Mouse (Mus musculus) embryonic facial prominence, embryonic 10.5 days (tissue): ENCODE results near the gene Rxfp4. TPM values are rescaled to one million over a fixed set of nuclear protein-coding genes. Genes with fewer than 3 reads are reported as not detected.

Experiments used
- DNase-seq: peaks from one replicate; pipeline ENCODE4 v3.0.0-alpha.2; 2017; ENCODE audit warnings: low spot score
- H3K27ac ChIP-seq: fragments of 300-500 bp; sonication (generic); replicated peaks from 2 replicates; pipeline ENCODE4 v1.5.1; 2016; ENCODE audit warnings: mild to moderate bottlenecking
- H3K27me3 ChIP-seq: fragments of 300-500 bp; sonication (generic); replicated peaks from 2 replicates; pipeline ENCODE4 v1.6.1; 2016; ENCODE audit warnings: low read depth, mild to moderate bottlenecking; ENCODE audit not compliant: poor library complexity, severe bottlenecking
- H3K36me3 ChIP-seq: fragments of 300-500 bp; sonication (generic); replicated peaks from 2 replicates; pipeline ENCODE4 v1.6.1; 2016; ENCODE audit warnings: mild to moderate bottlenecking, moderate library complexity
- H3K4me1 ChIP-seq: fragments of 300-500 bp; sonication (generic); 2 replicates; pipeline ENCODE4 v1.6.1; 2016
- H3K4me3 ChIP-seq: fragments of 300-500 bp; sonication (generic); 2 replicates; pipeline ENCODE4 v1.5.1; 2016; ENCODE audit warnings: mild to moderate bottlenecking, moderate library complexity
- H3K9me3 ChIP-seq: fragments of 300-500 bp; sonication (generic); 2 replicates; pipeline ENCODE4 v1.6.1; 2016; ENCODE audit warnings: mild to moderate bottlenecking
- WGBS: fragments of 180-500 bp; shearing (Covaris S2); methylation state at CpG from one replicate; pipeline ENCODE4 v1.1.7; 2016; 5-methylcytosine and 5-hydroxymethylcytosine counted together
- polyA plus RNA-seq: library from polyadenylated mRNA; unstranded; fragments of >200 nt; fragmentation: Nextera tagmentation; extraction: Ambion mirVana; gene quantifications from 2 replicates; pipeline ENCODE4 v1.2.1, GENCODE M21; 2016

Gene Rxfp4
- polyA plus RNA-seq, 1 experiment from 2014 or later: not detected

GRCm38 (mm10) chr3:88649186-88649585 is 3.8 kb downstream of the Rxfp4 start:
- Histone ChIP-seq H3K4me1 (peaks cover 3% of the 10 kb centered on the region; the same call in 1 of the 2 replicates), H3K9me3 (no peaks in the 10 kb centered on the region), H3K27ac (no peak overlapping the region), H3K4me3 (no peak overlapping the region), H3K27me3 (no peaks in the 10 kb centered on the region), H3K36me3 (peaks cover 63% of the 10 kb centered on the region)
- WGBS: 83% methylated on average over 10 of the region's 10 CpGs
- DNase-seq: no peak

- no peaks in the 10 kb centered on the region for H3K27me3 ChIP-seq
- 85% methylated on average over 12 of the region's 12 CpGs for WGBS
- no peaks in the 10 kb centered on the region for H3K9me3 ChIP-seq
- DNase-seq: no peak
- H3K4me1 ChIP-seq: peaks cover 3% of the 10 kb centered on the region; the same call in 1 of the 2 replicates
- H3K27ac ChIP-seq: no peak overlapping the region
- H3K36me3 ChIP-seq: peaks cover 69% of the 10 kb centered on the region
- no peak overlapping the region for H3K4me3 ChIP-seq
Measured at GRCm38 (mm10) chr3:88648452-88649168, 4.3 kb downstream of the Rxfp4 start.

GRCm38 (mm10) chr3:88647779-88648413 is 5.0 kb downstream of the Rxfp4 start:
- Histone ChIP-seq H3K36me3 (peaks cover 76% of the 10 kb centered on the region), H3K4me3 (no peak overlapping the region), H3K27me3 (no peaks in the 10 kb centered on the region), H3K27ac (no peak overlapping the region), H3K4me1 (peaks cover 3% of the 10 kb centered on the region; the same call in 1 of the 2 replicates), H3K9me3 (no peaks in the 10 kb centered on the region)
- 93% methylated on average over 14 of the region's 14 CpGs for WGBS
- DNase-seq: no peak

- no peaks in the 10 kb centered on the region for H3K9me3 ChIP-seq
Measured at GRCm38 (mm10) chr3:88647076-88647475, 5.9 kb downstream of the Rxfp4 start.

GRCm38 (mm10) chr3:88646426-88646995 is 6.4 kb downstream of the Rxfp4 start:
- peaks cover 90% of the 10 kb centered on the region for H3K36me3 ChIP-seq
- WGBS: 82% methylated on average over 6 of the region's 6 CpGs
- DNase-seq: no peak
- H3K27ac ChIP-seq: no peak overlapping the region
- peaks cover 3% of the 10 kb centered on the region; the same call in 1 of the 2 replicates for H3K4me1 ChIP-seq
- H3K4me3 ChIP-seq: no peak overlapping the region
- H3K27me3 ChIP-seq: no peaks in the 10 kb centered on the region
- no peaks in the 10 kb centered on the region for H3K9me3 ChIP-seq

More at GRCm38 (mm10) chr3:88647076-88647475, 5.9 kb downstream of the Rxfp4 start:
- WGBS: 91% methylated on average over 3 of the region's 3 CpGs
- H3K4me1 ChIP-seq: peaks cover 3% of the 10 kb centered on the region; the same call in 1 of the 2 replicates
- no peak for DNase-seq
- peaks cover 85% of the 10 kb centered on the region for H3K36me3 ChIP-seq
- no peak overlapping the region for H3K27ac ChIP-seq
- H3K4me3 ChIP-seq: no peak overlapping the region
- H3K27me3 ChIP-seq: no peaks in the 10 kb centered on the region

GRCm38 (mm10) chr3:88645937-88646336 is 7.0 kb downstream of the Rxfp4 start:
- Histone ChIP-seq H3K36me3 (peaks cover 96% of the 10 kb centered on the region), H3K27me3 (no peaks in the 10 kb centered on the region), H3K4me3 (no peak overlapping the region), H3K9me3 (no peaks in the 10 kb centered on the region), H3K4me1 (no peaks in the 10 kb centered on the region), H3K27ac (no peak overlapping the region)
- no peak for DNase-seq
- 92% methylated on average over 12 of the region's 12 CpGs for WGBS

GRCm38 (mm10) chr3:88643078-88643477 is 9.9 kb downstream of the Rxfp4 start:
- no peak for DNase-seq
- H3K27ac ChIP-seq: no peak overlapping the region
- H3K9me3 ChIP-seq: no peaks in the 10 kb centered on the region
- 82% methylated on average over 5 of the region's 5 CpGs for WGBS
- H3K36me3 ChIP-seq: peaks cover 100% of the 10 kb centered on the region
- H3K27me3 ChIP-seq: no peaks in the 10 kb centered on the region
- no peaks in the 10 kb centered on the region for H3K4me1 ChIP-seq
- H3K4me3 ChIP-seq: no peak overlapping the region

- H3K9me3 ChIP-seq: no peaks in the 10 kb centered on the region
- 84% methylated on average over 1 of the region's 1 CpGs for WGBS
- no peak overlapping the region for H3K4me3 ChIP-seq
- DNase-seq: peak; percentile 63
- no peaks in the 10 kb centered on the region for H3K27me3 ChIP-seq
- peaks cover 99% of the 10 kb centered on the region for H3K36me3 ChIP-seq
- no peaks in the 10 kb centered on the region for H3K4me1 ChIP-seq
- no peak overlapping the region for H3K27ac ChIP-seq
Measured at GRCm38 (mm10) chr3:88640676-88641075, 12.3 kb downstream of the Rxfp4 start.

- DNase-seq: no peak
- peaks cover 99% of the 10 kb centered on the region for H3K36me3 ChIP-seq
- H3K9me3 ChIP-seq: no peaks in the 10 kb centered on the region
- H3K4me3 ChIP-seq: no peak overlapping the region
- no peaks in the 10 kb centered on the region for H3K4me1 ChIP-seq
- H3K27ac ChIP-seq: no peak overlapping the region
- H3K27me3 ChIP-seq: no peaks in the 10 kb centered on the region
- 94% methylated on average over 12 of the region's 12 CpGs for WGBS
Measured at GRCm38 (mm10) chr3:88639239-88639638, 13.7 kb downstream of the Rxfp4 start.

GRCm38 (mm10) chr3:88637134-88637533 is 15.8 kb downstream of the Rxfp4 start:
- no peaks in the 10 kb centered on the region for H3K4me1 ChIP-seq
- no peaks in the 10 kb centered on the region for H3K9me3 ChIP-seq
- peaks cover 99% of the 10 kb centered on the region for H3K36me3 ChIP-seq
- no peak for DNase-seq
- 95% methylated on average over 5 of the region's 5 CpGs for WGBS
- H3K4me3 ChIP-seq: no peak overlapping the region
- no peaks in the 10 kb centered on the region for H3K27me3 ChIP-seq
- H3K27ac ChIP-seq: no peak overlapping the region

GRCm38 (mm10) chr3:88636555-88636986 is 16.4 kb downstream of the Rxfp4 start:
- H3K9me3 ChIP-seq: no peaks in the 10 kb centered on the region
- 93% methylated on average over 8 of the region's 8 CpGs for WGBS
- no peak for DNase-seq
- H3K36me3 ChIP-seq: peaks cover 99% of the 10 kb centered on the region
- H3K27me3 ChIP-seq: no peaks in the 10 kb centered on the region
- H3K4me3 ChIP-seq: no peak overlapping the region
- no peak overlapping the region for H3K27ac ChIP-seq
- no peaks in the 10 kb centered on the region for H3K4me1 ChIP-seq

- Histone ChIP-seq H3K4me3 (no peak overlapping the region), H3K36me3 (peaks cover 99% of the 10 kb centered on the region), H3K27ac (no peak overlapping the region), H3K27me3 (no peaks in the 10 kb centered on the region), H3K4me1 (peaks cover 5% of the 10 kb centered on the region; the same call in 1 of the 2 replicates), H3K9me3 (no peaks in the 10 kb centered on the region)
- 90% methylated on average over 19 of the region's 19 CpGs for WGBS
- DNase-seq: no peak
Measured at GRCm38 (mm10) chr3:88635506-88636275, 17.3 kb downstream of the Rxfp4 start.
